Mouse (Mus musculus) liver, embryonic 11.5 days (tissue): Measurements from ENCODE around the gene Stat5a. TPM values are rescaled to one million over a fixed set of nuclear protein-coding genes. Genes with fewer than 3 reads are reported as not detected.

ENCODE experiments used
- ATAC-seq: fragments of 200-750 bp; cut with Nextera tagmentation; replicated peaks from 2 replicates; pipeline ENCODE4 v1.8.0; 2017; ENCODE audit warnings: moderate number of reproducible peaks, mild to moderate bottlenecking, moderate TSS enrichment, moderate library complexity; ENCODE audit not compliant: low FRiP score
- DNase-seq: peaks from one replicate; pipeline ENCODE4 v3.0.0-alpha.2; 2017; ENCODE audit warnings: low spot score
- H3K27ac ChIP-seq: fragments of 300-500 bp; sonication (generic); 2 replicates; pipeline ENCODE4 v1.5.1; 2014; ENCODE audit warnings: mild to moderate bottlenecking, low read depth, low read length, control low read depth
- H3K27me3 ChIP-seq: fragments of 300-500 bp; sonication (generic); replicated peaks from 2 replicates; pipeline ENCODE4 v1.6.1; 2014; ENCODE audit warnings: low read length, mixed read lengths; ENCODE audit not compliant: control insufficient read depth, insufficient read depth
- H3K36me3 ChIP-seq: fragments of 300-500 bp; sonication (generic); 2 replicates; pipeline ENCODE4 v1.6.1; 2014; ENCODE audit warnings: mild to moderate bottlenecking, low read length, moderate library complexity, mixed read lengths; ENCODE audit not compliant: control insufficient read depth, insufficient read depth
- H3K4me1 ChIP-seq: fragments of 300-500 bp; sonication (generic); replicated peaks from 2 replicates; pipeline ENCODE4 v1.6.1; 2014; ENCODE audit warnings: low read length, mixed read lengths; ENCODE audit not compliant: control insufficient read depth, insufficient read depth
- H3K4me2 ChIP-seq: fragments of 300-500 bp; sonication (generic); 2 replicates; pipeline ENCODE4 v1.6.1; 2014; ENCODE audit warnings: mild to moderate bottlenecking, control low read depth, moderate library complexity
- H3K4me3 ChIP-seq: fragments of 300-500 bp; sonication (generic); 2 replicates; pipeline ENCODE4 v1.5.1; 2014; ENCODE audit warnings: low read depth, low read length, control low read depth
- H3K9ac ChIP-seq: fragments of 300-500 bp; sonication (generic); 2 replicates; pipeline ENCODE4 v1.6.1; 2014; ENCODE audit warnings: low read depth, low read length, control low read depth
- H3K9me3 ChIP-seq: fragments of 300-500 bp; sonication (generic); 2 replicates; pipeline ENCODE4 v1.6.1; 2016; ENCODE audit warnings: low read length, inconsistent platforms, mixed read lengths; ENCODE audit not compliant: control insufficient read depth
- WGBS: fragments of 180-500 bp; shearing (Covaris S2); extraction: QIAGEN DNeasy Blood & Tissue Kit; methylation state at CpG from one replicate; pipeline ENCODE4 v1.1.7; 2014; 5-methylcytosine and 5-hydroxymethylcytosine counted together
- polyA plus RNA-seq: library from polyadenylated mRNA; unstranded; fragments of >200 nt; fragmentation: Nextera tagmentation; extraction: Ambion mirVana; gene quantifications from 2 replicates; pipeline ENCODE4 v1.2.1, GENCODE M21; 2014

The Stat5a gene
- polyA plus RNA-seq, 1 experiment from 2014 or later = 26.3 TPM

GRCm38 (mm10) chr11:100840866-100841265 is 18.3 kb upstream of the Stat5a start:
- no peak overlapping the region for H3K4me3 ChIP-seq
- H3K4me2 ChIP-seq = no peak overlapping the region
- no peak overlapping the region for H3K9ac ChIP-seq
- WGBS = 66% methylated on average over 12 of the region's 12 CpGs
- ATAC-seq (no peak), DNase-seq (no peak)
- peaks cover 6% of the 10 kb centered on the region; the same call in 1 of the 2 replicates for H3K36me3 ChIP-seq
- no peak overlapping the region for H3K27ac ChIP-seq
- H3K9me3 ChIP-seq = peaks cover 2% of the 10 kb centered on the region; the same call in 1 of the 2 replicates
- no peaks in the 10 kb centered on the region for H3K27me3 ChIP-seq
- peaks cover 17% of the 10 kb centered on the region for H3K4me1 ChIP-seq

GRCm38 (mm10) chr11:100842025-100842424 is 17.1 kb upstream of the Stat5a start:
- Histone ChIP-seq H3K9ac (no peak overlapping the region), H3K27ac (peak overlapping the region; percentile 28; the same call in 1 of the 2 replicates)
- WGBS = 86% methylated on average over 7 of the region's 7 CpGs

DNA sequence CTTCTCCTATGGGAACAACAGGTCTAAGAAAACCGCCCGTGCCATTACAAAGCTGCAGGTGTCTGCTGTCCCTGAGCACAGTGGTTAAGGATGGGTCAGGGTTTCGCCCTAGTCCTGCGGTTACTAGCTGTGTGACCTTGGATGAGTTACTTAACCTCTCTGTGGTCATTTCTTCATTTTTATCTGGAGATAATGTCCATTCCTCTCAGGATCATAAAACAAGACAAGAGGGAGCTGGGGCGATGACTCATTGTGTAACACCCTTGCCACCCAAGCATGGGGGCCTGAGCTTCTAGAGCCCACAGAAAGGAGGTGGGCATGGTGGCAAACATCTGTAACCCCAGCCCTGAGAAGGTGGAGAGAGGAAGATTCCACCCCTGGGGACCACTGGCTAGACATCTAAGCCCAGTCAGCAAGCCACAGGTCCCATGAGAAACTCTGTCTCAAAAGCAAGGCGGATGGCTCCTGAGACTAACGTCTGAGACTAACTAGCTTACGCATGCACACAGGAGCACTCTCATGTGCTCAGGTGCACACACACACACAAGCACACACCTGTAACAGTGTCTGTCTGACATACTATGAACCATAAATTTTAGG is 16.0 kb upstream of the Stat5a start:
- Histone ChIP-seq H3K9ac (no peak overlapping the region), H3K36me3 (peaks cover 3% of the 10 kb centered on the region; the same call in 1 of the 2 replicates), H3K9me3 (no peaks in the 10 kb centered on the region), H3K4me3 (no peak overlapping the region), H3K4me1 (peaks cover 24% of the 10 kb centered on the region), H3K4me2 (no peak overlapping the region), H3K27ac (no peak overlapping the region), H3K27me3 (no peaks in the 10 kb centered on the region)
- no peak for DNase-seq
- WGBS = 95% methylated on average over 8 of the region's 8 CpGs
- ATAC-seq = no peak

More at GRCm38 (mm10) chr11:100842025-100842424, 17.1 kb upstream of the Stat5a start:
- no peaks in the 10 kb centered on the region for H3K27me3 ChIP-seq
- no peak overlapping the region for H3K4me2 ChIP-seq
- H3K4me1 ChIP-seq = peaks cover 17% of the 10 kb centered on the region
- peaks cover 6% of the 10 kb centered on the region; the same call in 1 of the 2 replicates for H3K36me3 ChIP-seq
- no peak for DNase-seq
- H3K9me3 ChIP-seq = peaks cover 2% of the 10 kb centered on the region; the same call in 1 of the 2 replicates
- no peak for ATAC-seq
- no peak overlapping the region for H3K4me3 ChIP-seq

- WGBS = 92% methylated on average over 4 of the region's 4 CpGs
- Histone ChIP-seq H3K9ac (no peak overlapping the region), H3K4me3 (no peak overlapping the region), H3K27me3 (no peaks in the 10 kb centered on the region), H3K4me1 (peaks cover 34% of the 10 kb centered on the region), H3K36me3 (no peaks in the 10 kb centered on the region), H3K4me2 (no peak overlapping the region), H3K9me3 (no peaks in the 10 kb centered on the region), H3K27ac (no peak overlapping the region)
- DNase-seq (no peak), ATAC-seq (no peak)
Measured at GRCm38 (mm10) chr11:100844121-100844520, 15.0 kb upstream of the Stat5a start.

DNA sequence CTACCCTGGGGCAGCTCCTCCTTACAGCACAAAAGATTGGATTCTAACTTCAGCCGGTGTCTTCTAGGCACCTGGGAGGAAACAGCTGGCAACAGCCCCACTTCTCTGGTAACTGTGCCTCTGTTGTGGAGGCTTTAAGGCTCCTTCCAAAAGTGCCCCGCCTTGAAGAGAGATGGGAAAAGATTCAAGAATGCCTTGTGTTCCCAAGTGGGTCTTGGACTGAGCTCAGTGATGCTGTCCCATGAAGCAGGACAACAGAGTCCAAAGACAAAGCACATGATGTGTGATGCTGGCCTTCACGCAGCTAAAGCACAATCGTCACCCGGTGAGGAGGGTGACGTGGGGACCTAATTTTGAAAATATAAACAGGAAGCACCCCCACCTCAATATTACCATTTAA is 13.4 kb upstream of the Stat5a start:
- no peak overlapping the region for H3K9ac ChIP-seq
- H3K27me3 ChIP-seq = no peaks in the 10 kb centered on the region
- H3K27ac ChIP-seq = no peak overlapping the region
- H3K4me1 ChIP-seq = peaks cover 33% of the 10 kb centered on the region
- no peaks in the 10 kb centered on the region for H3K9me3 ChIP-seq
- DNase-seq = no peak
- H3K4me2 ChIP-seq = no peak overlapping the region
- ATAC-seq = no peak
- H3K36me3 ChIP-seq = no peaks in the 10 kb centered on the region
- 84% methylated on average over 6 of the region's 6 CpGs for WGBS
- H3K4me3 ChIP-seq = no peak overlapping the region

DNA sequence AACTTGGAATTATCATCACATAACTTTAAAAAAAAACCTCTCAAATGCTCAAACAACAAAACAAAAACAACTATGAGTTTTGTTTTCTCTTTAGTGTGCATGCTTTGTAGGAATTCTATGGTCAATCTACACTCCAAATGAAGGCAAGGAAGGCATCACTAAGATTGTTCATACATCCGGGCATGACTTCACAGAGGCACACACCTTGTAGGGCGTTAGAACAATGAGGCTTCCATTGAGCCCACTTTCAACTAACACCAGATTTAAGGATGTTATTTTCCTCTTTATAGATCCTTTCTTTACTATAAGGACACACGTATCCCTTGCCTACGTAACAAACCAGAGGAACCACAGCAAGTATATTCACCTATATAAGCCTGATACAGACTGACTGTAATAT is 11.6 kb upstream of the Stat5a start:
- H3K9me3 ChIP-seq = no peaks in the 10 kb centered on the region
- H3K4me2 ChIP-seq = peak overlapping the region; percentile 77
- H3K4me3 ChIP-seq = no peak overlapping the region
- H3K36me3 ChIP-seq = no peaks in the 10 kb centered on the region
- DNase-seq (no peak), ATAC-seq (no peak)
- WGBS = 91% methylated on average over 4 of the region's 4 CpGs
- H3K27ac ChIP-seq = no peak overlapping the region
- H3K9ac ChIP-seq = no peak overlapping the region
- peaks cover 26% of the 10 kb centered on the region for H3K4me1 ChIP-seq
- H3K27me3 ChIP-seq = no peaks in the 10 kb centered on the region

DNA sequence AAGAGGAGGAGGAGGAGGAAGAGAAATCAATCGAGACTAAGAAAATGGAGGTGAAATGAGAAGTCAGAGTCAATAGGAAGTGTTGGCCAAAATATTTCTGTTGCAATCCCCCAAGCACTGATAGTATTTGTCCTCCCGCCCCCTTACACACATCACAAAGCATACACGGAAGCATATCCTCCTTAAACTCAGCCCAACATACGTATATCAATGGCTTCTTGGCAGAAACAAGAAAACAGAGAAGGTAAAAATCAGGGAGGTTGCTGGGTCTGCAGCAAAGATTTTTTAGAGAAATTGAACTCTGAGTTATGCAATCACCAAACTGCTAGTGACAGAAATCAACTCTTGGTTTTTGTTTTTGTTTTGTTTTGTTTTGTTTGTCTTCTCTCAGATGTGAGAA is 11.1 kb upstream of the Stat5a start:
- WGBS = 38% methylated on average over 4 of the region's 4 CpGs
- 0 out of 2 replicates have a peak overlapping the region, but pooled peaks have one; percentile 10 for H3K27ac ChIP-seq

GRCm38 (mm10) chr11:100848789-100849379 is 10.3 kb upstream of the Stat5a start:
- Histone ChIP-seq H3K4me2 (peak overlapping the region; percentile 77), H3K9me3 (no peaks in the 10 kb centered on the region), H3K4me1 (peaks cover 26% of the 10 kb centered on the region), H3K4me3 (peak overlapping the region; percentile 94), H3K27me3 (no peaks in the 10 kb centered on the region; the same call in 1 of the 2 replicates), H3K27ac (peak overlapping the region; percentile 94; the same call in 1 of the 2 replicates), H3K36me3 (no peaks in the 10 kb centered on the region), H3K9ac (peak overlapping the region; percentile 98)
- WGBS = 48% methylated on average over 6 of the region's 6 CpGs
- no peak for ATAC-seq
- DNase-seq = no peak

More for the DNA sequence above, 11.1 kb upstream of the Stat5a start:
- peak overlapping the region; percentile 77 for H3K4me2 ChIP-seq
- DNase-seq (no peak), ATAC-seq (no peak)
- H3K27me3 ChIP-seq = no peaks in the 10 kb centered on the region
- H3K4me1 ChIP-seq = peaks cover 26% of the 10 kb centered on the region
- no peaks in the 10 kb centered on the region for H3K36me3 ChIP-seq
- H3K4me3 ChIP-seq = peak overlapping the region; percentile 94
- no peaks in the 10 kb centered on the region for H3K9me3 ChIP-seq
- peak overlapping the region; percentile 31; the same call in 1 of the 2 replicates for H3K9ac ChIP-seq
